Mouse (Mus musculus) kidney, adult 2 months (tissue): ENCODE results near the gene Fam133b.

Experiments used
- CTCF ChIP-seq: fragments of 200-500 bp; conservative IDR thresholded peaks from 2 replicates; pipeline ENCODE4 v1.5.1; 2011; ENCODE audit warnings: low read depth, mild to moderate bottlenecking, control low read depth, low read length, moderate library complexity, mixed read lengths; ENCODE audit not compliant: insufficient read depth, insufficient read length
- POLR2A ChIP-seq: fragments of 200-500 bp; IDR thresholded peaks from one replicate; pipeline ENCODE4 v1.6.1; 2011; ENCODE audit warnings: low read depth, low read length, control low read depth

- TF ChIP-seq CTCF (no peak), POLR2A (no peak)
Measured at GRCm38 (mm10) chr5:3494452-3495187, 49.0 kb upstream of the Fam133b start.
